Mouse (Mus musculus) thymus, adult 2 months (tissue): ENCODE data around the gene Ccdc134.

Experiments used
- CTCF ChIP-seq: fragments of 200-500 bp; IDR thresholded peaks from 2 replicates; pipeline ENCODE4 v1.5.1; 2012; ENCODE audit warnings: mild to moderate bottlenecking, control low read depth, low read length, moderate library complexity, borderline replicate concordance; ENCODE audit not compliant: control insufficient read depth, poor library complexity, insufficient read depth; ENCODE audit errors: extremely low read depth
- POLR2A ChIP-seq: fragments of 200-500 bp; IDR thresholded peaks from 2 replicates; pipeline ENCODE4 v1.6.1; 2012; ENCODE audit warnings: mild to moderate bottlenecking, low read length, control low read depth, moderate library complexity; ENCODE audit not compliant: control insufficient read depth, poor library complexity, insufficient read depth; ENCODE audit errors: extremely low read depth

GRCm38 (mm10) chr15:82140355-82140754 lies 12.6 kb downstream of the Ccdc134 start:
- peak; percentile 42; the same call in 1 of the 2 replicates for TF ChIP-seq CTCF
- TF ChIP-seq POLR2A: no peak
